Mouse (Mus musculus): ENCODE results near the gene Gm10300. TPM values are rescaled to one million over a fixed set of nuclear protein-coding genes. Genes with fewer than 3 reads are reported as not detected.

The Gm10300 gene
- total and polyA plus RNA-seq, 3 experiments: 0.08 TPM; not detected in 2

DNA sequence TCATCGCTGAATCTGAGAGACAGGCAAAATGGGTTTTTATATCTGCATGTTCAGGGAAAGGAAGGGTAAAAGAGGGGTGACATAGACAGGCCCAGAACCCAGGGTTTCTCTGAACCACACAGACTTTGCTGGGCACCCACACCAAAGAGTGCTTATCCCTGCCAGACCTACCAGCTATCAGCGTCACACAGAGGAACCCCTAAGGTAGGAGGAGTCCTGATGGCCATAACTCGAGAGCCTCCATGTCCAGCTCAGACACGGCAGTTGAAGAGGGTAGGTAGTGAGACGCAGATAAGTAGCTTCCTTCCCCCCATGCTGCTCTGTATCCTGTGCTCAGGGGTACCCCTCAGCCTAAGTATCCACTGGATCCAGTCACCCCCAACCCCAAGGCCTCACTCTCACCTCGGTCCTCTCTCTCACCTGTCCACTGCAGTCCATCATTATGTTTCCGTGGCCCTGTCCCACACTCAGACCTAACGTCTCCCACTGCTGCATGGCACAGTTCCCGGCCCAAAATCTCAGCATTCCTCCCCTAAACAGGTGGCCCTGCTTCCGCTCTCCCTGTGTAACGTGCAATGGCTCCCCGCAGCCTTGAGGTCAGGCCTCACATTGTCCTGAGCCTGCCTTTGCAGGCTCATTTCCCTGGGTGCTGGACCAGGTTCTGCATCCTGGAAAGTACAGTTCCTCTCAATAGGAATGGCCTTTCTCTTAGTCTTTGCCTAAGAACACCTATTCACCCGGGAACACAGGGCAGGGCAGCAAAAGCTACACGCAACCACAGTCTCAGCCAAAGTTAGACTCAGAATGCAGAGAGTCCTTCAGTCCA lies 7.2 kb upstream of the Gm10300 start:
- dilution Hi-C loops (cut with MboI; ENCODE audit: extremely low pct_ligation_motif_present, extremely low pct_unique_long_range_greater_than_20kb, low sequenced_read_pairs) (no loop called here), in situ Hi-C loops (cut with MboI; ENCODE audit: low pct_ligation_motif_present, low pct_unique_long_range_greater_than_20kb, low sequenced_read_pairs) (no loop called here)
- no peak overlapping the region for H3K9ac ChIP-seq (ENCODE audit: insufficient read depth, low read depth)
- TF ChIP-seq ELF1 (IDR thresholded peaks at IDR 0.05; ENCODE audit: low read depth, low read length): no peak
- TF ChIP-seq USF1 (IDR thresholded peaks at IDR 0.05; ENCODE audit: low read depth, low read length): no peak
- no peak for TF ChIP-seq E2F4 (IDR thresholded peaks at IDR 0.05; ENCODE audit: insufficient replicate concordance, low read depth, low read length)
- no peaks in the 10 kb centered on the region for H3K79me2 ChIP-seq (replicated peaks; ENCODE audit: control insufficient read depth, extremely low read depth, insufficient read depth, poor library complexity, severe bottlenecking)
- DNase-seq (ENCODE audit: extremely low read depth): no peak
- H3K9me3 ChIP-seq (replicated peaks; ENCODE audit: low read length): no peaks in the 10 kb centered on the region
- no peak overlapping the region for H3K27ac ChIP-seq (ENCODE audit: insufficient read depth, low read depth)
- no peak overlapping the region for H3K4me2 ChIP-seq (ENCODE audit: insufficient read depth, low read depth, poor library complexity, severe bottlenecking)
- no peaks in the 10 kb centered on the region for H3K4me1 ChIP-seq (ENCODE audit: control insufficient read depth in 1 of 2, insufficient read depth in 2 of 2)
- no peaks in the 10 kb centered on the region for H3K27me3 ChIP-seq (replicated peaks)
- H3K4me3 ChIP-seq (replicated peaks in 1 of 3; ENCODE audit: low read depth in 2 of 3, low read length in 2 of 3, poor library complexity in 1 of 3): no peak overlapping the region
- H3K36me3 ChIP-seq (replicated peaks in 1 of 2; ENCODE audit: control insufficient read depth in 1 of 2, insufficient read depth in 1 of 2, low read length in 1 of 2): peaks cover 0 to 38% of the 10 kb centered on the region in 2 experiments

DNA sequence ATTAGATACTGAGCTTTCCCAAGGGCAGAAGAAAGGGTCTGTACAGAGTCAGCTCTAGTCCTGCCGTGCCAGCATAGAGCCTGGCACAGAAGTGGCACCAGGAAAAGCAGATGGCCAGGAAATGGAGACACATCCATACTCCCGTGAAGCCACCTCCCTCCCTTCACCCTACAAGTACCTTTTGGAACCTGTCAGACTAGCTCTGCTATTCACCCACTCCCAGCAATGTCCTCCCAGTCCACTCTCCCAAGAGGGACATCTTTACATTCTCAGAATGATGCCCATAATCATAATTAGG lies 6.6 kb upstream of the Gm10300 start:
- DNase-seq (ENCODE audit: extremely low read depth): no peak
- Histone ChIP-seq H3K27ac (ENCODE audit: insufficient read depth, low read depth) (no peak overlapping the region), H3K4me1 (ENCODE audit: control insufficient read depth in 1 of 2, insufficient read depth in 2 of 2) (no peaks in the 10 kb centered on the region), H3K36me3 (replicated peaks in 1 of 2; ENCODE audit: control insufficient read depth in 1 of 2, insufficient read depth in 1 of 2, low read length in 1 of 2) (peaks cover 0 to 38% of the 10 kb centered on the region in 2 experiments), H3K4me2 (ENCODE audit: insufficient read depth, low read depth, poor library complexity, severe bottlenecking) (no peak overlapping the region), H3K27me3 (replicated peaks) (no peaks in the 10 kb centered on the region), H3K9me3 (replicated peaks; ENCODE audit: low read length) (no peaks in the 10 kb centered on the region), H3K9ac (ENCODE audit: insufficient read depth, low read depth) (no peak overlapping the region), H3K79me2 (replicated peaks; ENCODE audit: control insufficient read depth, extremely low read depth, insufficient read depth, poor library complexity, severe bottlenecking) (no peaks in the 10 kb centered on the region), H3K4me3 (replicated peaks in 1 of 3; ENCODE audit: low read depth in 2 of 3, low read length in 2 of 3, poor library complexity in 1 of 3) (no peak overlapping the region)
- in situ Hi-C loops (cut with MboI; ENCODE audit: low pct_ligation_motif_present, low pct_unique_long_range_greater_than_20kb, low sequenced_read_pairs) (no loop called here), dilution Hi-C loops (cut with MboI; ENCODE audit: extremely low pct_ligation_motif_present, extremely low pct_unique_long_range_greater_than_20kb, low sequenced_read_pairs) (no loop called here)
- TF ChIP-seq IRF4 (IDR thresholded peaks at IDR 0.05; ENCODE audit: low read depth, low read length) (no peak), RAD21 (IDR thresholded peaks at IDR 0.05; ENCODE audit: low read depth, low read length) (no peak), MEF2A (IDR thresholded peaks at IDR 0.05; ENCODE audit: borderline replicate concordance, low read depth, low read length) (no peak), ZMIZ1 (IDR thresholded peaks at IDR 0.05; ENCODE audit: low read depth, low read length) (no peak), GABPA (IDR thresholded peaks at IDR 0.05; ENCODE audit: insufficient replicate concordance, low read depth, low read length) (no peak), USF1 (IDR thresholded peaks at IDR 0.05; ENCODE audit: low read depth, low read length) (no peak)

DNA sequence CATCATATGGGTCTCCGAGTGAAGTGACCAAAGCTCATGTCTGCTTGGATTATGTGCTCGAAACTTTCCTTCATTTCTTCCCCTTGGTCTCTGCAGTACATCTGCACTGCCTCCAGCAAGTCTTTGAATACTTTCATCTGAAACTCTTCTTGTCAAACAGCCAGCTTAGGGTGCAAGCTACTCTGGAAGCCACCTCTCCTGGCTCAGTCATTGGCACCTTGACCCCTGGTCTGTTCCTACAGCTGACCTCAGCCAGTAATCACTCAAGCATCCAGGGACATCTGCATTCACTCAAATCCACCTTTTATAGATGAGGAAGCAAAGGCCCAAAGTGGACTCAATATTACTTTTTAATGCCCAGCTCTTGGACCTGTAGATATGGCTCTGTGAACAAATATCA lies 2.8 kb upstream of the Gm10300 start:
- no peak overlapping the region for H3K27ac ChIP-seq (ENCODE audit: insufficient read depth, low read depth)
- no peak overlapping the region for H3K9ac ChIP-seq (ENCODE audit: insufficient read depth, low read depth)
- dilution Hi-C loops (cut with MboI; ENCODE audit: extremely low pct_ligation_motif_present, extremely low pct_unique_long_range_greater_than_20kb, low sequenced_read_pairs): no loop called here
- H3K4me3 ChIP-seq (replicated peaks in 1 of 3; ENCODE audit: low read depth in 2 of 3, low read length in 2 of 3, poor library complexity in 1 of 3): no peak overlapping the region
- no peak overlapping the region for H3K4me2 ChIP-seq (ENCODE audit: insufficient read depth, low read depth, poor library complexity, severe bottlenecking)
- in situ Hi-C loops (cut with MboI; ENCODE audit: low pct_ligation_motif_present, low pct_unique_long_range_greater_than_20kb, low sequenced_read_pairs): loop anchor here (10.0 kb wide), 1 partner anchor 167 kb away; no protein-coding TSS in a partner anchor
- H3K79me2 ChIP-seq (replicated peaks; ENCODE audit: control insufficient read depth, extremely low read depth, insufficient read depth, poor library complexity, severe bottlenecking): no peaks in the 10 kb centered on the region
- no peak for TF ChIP-seq SIN3A (IDR thresholded peaks at IDR 0.05; ENCODE audit: low read length)
- no peak for TF ChIP-seq USF2 (conservative IDR thresholded peaks at IDR 0.05; ENCODE audit: low read depth, low read length)
- H3K4me1 ChIP-seq (ENCODE audit: control insufficient read depth in 1 of 2, insufficient read depth in 2 of 2): peaks cover 2 to 20% of the 10 kb centered on the region in 2 experiments; a peak in 3 of 4 replicates
- peaks cover 0 to 25% of the 10 kb centered on the region in 2 experiments for H3K36me3 ChIP-seq (replicated peaks in 1 of 2; ENCODE audit: control insufficient read depth in 1 of 2, insufficient read depth in 1 of 2, low read length in 1 of 2)
- no peak for DNase-seq (ENCODE audit: extremely low read depth)
- H3K9me3 ChIP-seq (replicated peaks; ENCODE audit: low read length): no peaks in the 10 kb centered on the region
- H3K27me3 ChIP-seq (replicated peaks): no peaks in the 10 kb centered on the region

Data from CH12.LX (cell line).